Mouse (Mus musculus) heart, postnatal 0 days (tissue): Measurements from ENCODE around the gene 4930438A08Rik.

Experiments
- CTCF ChIP-seq: IDR thresholded peaks from 2 replicates; pipeline ENCODE4 v1.5.1; 2016; ENCODE audit warnings: antibody characterized with exemption, control low read depth, low read depth
- EP300 ChIP-seq: IDR thresholded peaks from 2 replicates; pipeline ENCODE4 v1.6.1; 2016; ENCODE audit warnings: antibody characterized with exemption, low read depth

GRCm38 (mm10) chr11:58257816-58258215, 16.8 kb upstream of the 4930438A08Rik start:
- no peak for TF ChIP-seq CTCF
- no peak for TF ChIP-seq EP300
